Mouse (Mus musculus) liver, adult 2 months (tissue): ENCODE results near the gene Ric1. TPM values are rescaled to one million over a fixed set of nuclear protein-coding genes. Genes with fewer than 3 reads are reported as not detected.

Experiments used
- DNase-seq: peaks from one replicate; pipeline ENCODE4 v3.0.0-alpha.2; 2011; ENCODE audit warnings: low read depth, low spot score; ENCODE audit errors: extremely low read depth
- H3K27ac ChIP-seq: fragments of 200-500 bp; replicated peaks from 2 replicates; pipeline ENCODE4 v1.5.1; 2012; ENCODE audit warnings: low read depth, mild to moderate bottlenecking, control low read depth, inconsistent platforms, low read length; ENCODE audit not compliant: insufficient read depth
- H3K27me3 ChIP-seq: fragments of 200-500 bp; 2 replicates; pipeline ENCODE4 v1.6.1; 2012; ENCODE audit warnings: mild to moderate bottlenecking, moderate library complexity, low read length, inconsistent platforms; ENCODE audit not compliant: control insufficient read depth, insufficient read depth
- H3K36me3 ChIP-seq: fragments of 200-500 bp; 2 replicates; pipeline ENCODE4 v1.6.1; 2012; ENCODE audit warnings: low read length, inconsistent platforms; ENCODE audit not compliant: control insufficient read depth, insufficient read depth
- H3K4me1 ChIP-seq: fragments of 200-500 bp; 2 replicates; pipeline ENCODE4 v1.6.1; 2011; ENCODE audit warnings: low read length; ENCODE audit not compliant: control insufficient read depth, insufficient read depth
- H3K4me3 ChIP-seq: fragments of 200-500 bp; 2 replicates; pipeline ENCODE4 v1.5.1; 2011; ENCODE audit warnings: low read depth, mild to moderate bottlenecking, control low read depth, low read length, moderate library complexity; ENCODE audit not compliant: insufficient read depth
- H3K79me2 ChIP-seq: fragments of 200-500 bp; 2 replicates; pipeline ENCODE4 v1.6.1; 2012; ENCODE audit warnings: inconsistent platforms, mild to moderate bottlenecking, low read length, moderate library complexity; ENCODE audit not compliant: control insufficient read depth, insufficient read depth
- H3K9ac ChIP-seq: fragments of 200-500 bp; 2 replicates; pipeline ENCODE4 v1.6.1; 2012; ENCODE audit warnings: low read depth, mild to moderate bottlenecking, control low read depth, inconsistent platforms, low read length
- CTCF ChIP-seq: fragments of 200-500 bp; IDR thresholded peaks from 2 replicates; pipeline ENCODE4 v1.5.1; 2011; ENCODE audit warnings: low read depth, low read length, control low read depth
- POLR2A ChIP-seq: fragments of 200-500 bp; IDR thresholded peaks from 2 replicates; pipeline ENCODE4 v1.6.1; 2011; ENCODE audit warnings: low read length, control low read depth; ENCODE audit not compliant: insufficient read depth; ENCODE audit errors: extremely low read depth
- WGBS: fragments of 180-500 bp; shearing (Covaris S2); methylation state at CpG from one replicate; pipeline ENCODE4 v1.1.7; 2018; 5-methylcytosine and 5-hydroxymethylcytosine counted together
- polyA plus RNA-seq: library from polyadenylated mRNA; depleted of rRNA; stranded (reverse); fragments of >200 nt; gene quantifications from 2 replicates; pipeline ENCODE4 v1.2.3, GENCODE M21; 2012
- total RNA-seq: library from RNA; depleted of rRNA; stranded (reverse); fragments of >200 nt; gene quantifications from 2 replicates; pipeline ENCODE4 v1.2.3, GENCODE M21; 2014

Ric1 gene
- total and polyA plus RNA-seq, 2 experiments: 5.4 to 39.3 TPM

- Histone ChIP-seq H3K36me3 (peaks cover 11% of the 10 kb centered on the region; the same call in 1 of the 2 replicates), H3K79me2 (peaks cover 9% of the 10 kb centered on the region), H3K9ac (no peak overlapping the region), H3K4me3 (no peak overlapping the region), H3K4me1 (peaks cover 8% of the 10 kb centered on the region), H3K27ac (no peak overlapping the region), H3K27me3 (no peaks in the 10 kb centered on the region)
- TF ChIP-seq CTCF: no peak
- no peak for TF ChIP-seq POLR2A
- 87% methylated on average over 7 of the region's 7 CpGs for WGBS
- no peak for DNase-seq
Observed at GRCm38 (mm10) chr19:29518409-29518808, 3.7 kb upstream of the Ric1 start.

DNA sequence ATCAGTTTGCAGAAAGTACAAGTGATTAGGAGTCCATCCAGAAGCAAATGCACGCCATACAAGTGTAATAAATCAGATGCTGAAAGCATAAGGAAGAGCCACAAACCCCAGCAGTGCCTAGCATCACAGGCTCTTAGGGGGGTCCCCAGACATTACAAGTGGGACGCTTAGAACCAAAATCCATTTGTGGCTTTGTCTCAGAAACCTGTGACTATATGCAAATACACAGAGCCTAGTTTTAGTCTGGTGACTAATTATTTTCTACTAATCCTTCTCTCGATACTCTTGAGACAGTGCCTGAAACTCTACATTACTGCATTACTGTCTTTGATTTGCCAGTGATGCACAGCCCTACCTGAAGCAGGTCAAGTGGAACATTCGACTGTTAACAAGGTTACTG, 3.2 kb upstream of the Ric1 start:
- no peak overlapping the region for H3K9ac ChIP-seq
- 91% methylated on average over 4 of the region's 4 CpGs for WGBS
- H3K27ac ChIP-seq: no peak overlapping the region
- TF ChIP-seq CTCF: no peak
- TF ChIP-seq POLR2A: no peak
- H3K27me3 ChIP-seq: no peaks in the 10 kb centered on the region
- DNase-seq: no peak
- peaks cover 11% of the 10 kb centered on the region; the same call in 1 of the 2 replicates for H3K36me3 ChIP-seq
- no peak overlapping the region for H3K4me3 ChIP-seq
- H3K4me1 ChIP-seq: peaks cover 9% of the 10 kb centered on the region
- H3K79me2 ChIP-seq: peaks cover 9% of the 10 kb centered on the region

GRCm38 (mm10) chr19:29520996-29521560, 1.0 kb upstream of the Ric1 start:
- TF ChIP-seq POLR2A: no peak
- no peak for TF ChIP-seq CTCF
- DNase-seq: peak; percentile 69
- Histone ChIP-seq H3K27ac (peak overlapping the region; percentile 89), H3K9ac (peak overlapping the region; percentile 62), H3K4me1 (peaks cover 12% of the 10 kb centered on the region), H3K36me3 (peaks cover 11% of the 10 kb centered on the region; the same call in 1 of the 2 replicates), H3K4me3 (peak overlapping the region; percentile 80), H3K79me2 (peaks cover 9% of the 10 kb centered on the region), H3K27me3 (no peaks in the 10 kb centered on the region)
- 9% methylated on average over 10 of the region's 10 CpGs for WGBS

DNA sequence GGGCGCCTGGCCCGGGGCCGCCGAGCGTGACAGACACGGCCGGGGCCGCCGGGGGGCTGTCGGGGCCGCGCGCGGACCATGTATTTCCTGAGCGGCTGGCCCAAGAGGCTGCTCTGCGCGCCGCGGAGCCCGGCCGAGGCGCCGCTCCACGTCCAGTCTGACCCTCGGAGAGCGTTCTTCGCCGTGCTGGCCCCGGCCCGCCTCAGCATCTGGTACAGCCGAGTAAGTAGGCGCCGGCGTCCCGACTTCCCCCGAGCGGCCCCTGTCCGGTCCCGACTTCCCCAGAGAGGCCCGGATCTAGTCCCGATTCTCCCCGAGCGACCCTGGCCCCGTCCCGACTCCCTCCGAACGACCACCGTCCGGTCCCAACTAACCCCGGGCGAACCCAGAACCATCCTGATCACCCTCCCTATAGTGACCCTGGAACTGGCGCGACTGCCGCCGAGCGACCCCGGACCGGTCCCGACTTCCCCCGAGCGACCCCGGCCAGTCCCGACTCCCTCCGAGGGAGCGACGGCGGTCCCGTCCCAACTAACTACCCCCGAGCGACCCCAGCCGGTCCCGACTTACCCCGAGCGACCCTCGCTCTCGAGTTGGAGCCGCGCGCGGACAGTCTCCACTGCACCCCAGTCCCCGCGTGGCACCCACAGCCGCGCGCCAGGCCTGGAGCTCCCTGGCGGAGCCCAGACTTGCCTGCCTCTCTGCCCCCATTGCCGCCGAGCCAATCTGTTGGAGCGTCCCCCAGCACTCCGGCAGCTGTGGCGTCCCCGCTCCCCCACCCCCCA, 555 bp downstream of the Ric1 start:
- TF ChIP-seq CTCF (no peak), POLR2A (no peak)
- peak overlapping the region; percentile 96 for H3K4me3 ChIP-seq
- H3K4me1 ChIP-seq: peaks cover 12% of the 10 kb centered on the region
- no peak for DNase-seq
- peak overlapping the region; percentile 95 for H3K9ac ChIP-seq
- peak overlapping the region; percentile 84 for H3K27ac ChIP-seq
- peaks cover 6% of the 10 kb centered on the region; the same call in 1 of the 2 replicates for H3K36me3 ChIP-seq
- no peaks in the 10 kb centered on the region for H3K27me3 ChIP-seq
- H3K79me2 ChIP-seq: peaks cover 12% of the 10 kb centered on the region
- WGBS: under 1% methylated on average over 92 of the region's 92 CpGs

- H3K27ac ChIP-seq: peak overlapping the region; percentile 84; the same call in 1 of the 2 replicates
Observed at GRCm38 (mm10) chr19:29523230-29523582, 1.1 kb downstream of the Ric1 start.

More at GRCm38 (mm10) chr19:29523230-29523582, 1.1 kb downstream of the Ric1 start:
- Histone ChIP-seq H3K27me3 (no peaks in the 10 kb centered on the region), H3K36me3 (peaks cover 6% of the 10 kb centered on the region; the same call in 1 of the 2 replicates), H3K4me1 (peaks cover 12% of the 10 kb centered on the region), H3K4me3 (peak overlapping the region; percentile 96), H3K9ac (peak overlapping the region; percentile 95), H3K79me2 (peaks cover 12% of the 10 kb centered on the region)
- no peak for TF ChIP-seq CTCF
- no peak for TF ChIP-seq POLR2A
- peak; percentile 39 for DNase-seq
- 1% methylated on average over 9 of the region's 9 CpGs for WGBS
